Mouse (Mus musculus) hindbrain, embryonic 16.5 days (tissue): Measurements from ENCODE around the gene Ly6g6c. TPM values are rescaled to one million over a fixed set of nuclear protein-coding genes. Genes with fewer than 3 reads are reported as not detected.
A peak's percentile ranks its signal among the peaks of the same experiment; 100 is the strongest.

Experiments
- ATAC-seq: fragments of 200-750 bp; cut with Nextera tagmentation; 2 replicates; pipeline ENCODE4 v1.8.0; 2017; ENCODE audit warnings: moderate TSS enrichment, moderate library complexity
- H3K27ac ChIP-seq: fragments of 300-500 bp; sonication (generic); 2 replicates; pipeline ENCODE4 v1.5.1; 2014; ENCODE audit warnings: low read depth, mild to moderate bottlenecking, control low read depth, low read length, moderate library complexity
- H3K27me3 ChIP-seq: fragments of 300-500 bp; sonication (generic); replicated peaks from 2 replicates; pipeline ENCODE4 v1.6.1; 2014; ENCODE audit warnings: low read length; ENCODE audit not compliant: control insufficient read depth, insufficient read depth
- H3K36me3 ChIP-seq: fragments of 300-500 bp; sonication (generic); 2 replicates; pipeline ENCODE4 v1.6.1; 2014; ENCODE audit warnings: mild to moderate bottlenecking, low read length, moderate library complexity, mixed read lengths; ENCODE audit not compliant: control insufficient read depth, insufficient read depth
- H3K4me1 ChIP-seq: fragments of 300-500 bp; sonication (generic); 2 replicates; pipeline ENCODE4 v1.6.1; 2014; ENCODE audit warnings: low read depth, low read length; ENCODE audit not compliant: control insufficient read depth, insufficient read depth
- H3K4me2 ChIP-seq: fragments of 300-500 bp; sonication (generic); 2 replicates; pipeline ENCODE4 v1.6.1; 2014; ENCODE audit warnings: mild to moderate bottlenecking, low read length, control low read depth, moderate library complexity
- H3K4me3 ChIP-seq: fragments of 300-500 bp; sonication (generic); 2 replicates; pipeline ENCODE4 v1.5.1; 2014; ENCODE audit warnings: mild to moderate bottlenecking, low read length, control low read depth, moderate library complexity
- H3K9ac ChIP-seq: fragments of 300-500 bp; sonication (generic); 2 replicates; pipeline ENCODE4 v1.6.1; 2014; ENCODE audit warnings: low read depth, mild to moderate bottlenecking, control low read depth, low read length, moderate library complexity
- H3K9me3 ChIP-seq: fragments of 300-500 bp; sonication (generic); 2 replicates; pipeline ENCODE4 v1.6.1; 2014; ENCODE audit warnings: mild to moderate bottlenecking, low read length, moderate library complexity; ENCODE audit not compliant: control insufficient read depth
- whole genome bisulfite sequencing: fragments of 180-500 bp; shearing (Covaris S2); extraction: QIAGEN DNeasy Blood & Tissue Kit; methylation state at CpG from one replicate; pipeline ENCODE4 v1.1.7; 2014; 5-methylcytosine and 5-hydroxymethylcytosine counted together
- polyA plus RNA-seq: library from polyadenylated mRNA; unstranded; fragments of >200 nt; fragmentation: Nextera tagmentation; extraction: Ambion mirVana; gene quantifications from 2 replicates; pipeline ENCODE4 v1.2.1, GENCODE M21; 2015

The Ly6g6c gene
- polyA plus RNA-seq, 1 experiment from 2014 or later = not detected

GRCm38 (mm10) chr17:35060737-35061297 lies 4.4 kb upstream of the Ly6g6c start:
- Histone ChIP-seq H3K4me1 (peaks cover 24% of the 10 kb centered on the region), H3K27ac (no peak overlapping the region), H3K36me3 (peaks cover 14% of the 10 kb centered on the region), H3K9ac (peak overlapping the region; percentile 86), H3K9me3 (no peaks in the 10 kb centered on the region), H3K4me3 (peak overlapping the region; percentile 82), H3K4me2 (peak overlapping the region; percentile 94), H3K27me3 (peaks cover 14% of the 10 kb centered on the region)
- ATAC-seq = no peak
- 60% methylated on average over 22 of the region's 22 CpGs for WGBS

- H3K4me3 ChIP-seq = no peak overlapping the region
- H3K27ac ChIP-seq = no peak overlapping the region
- H3K36me3 ChIP-seq = peaks cover 14% of the 10 kb centered on the region
- no peak overlapping the region for H3K4me2 ChIP-seq
- peaks cover 24% of the 10 kb centered on the region for H3K4me1 ChIP-seq
- no peaks in the 10 kb centered on the region for H3K9me3 ChIP-seq
- 85% methylated on average over 8 of the region's 8 CpGs for WGBS
- peaks cover 14% of the 10 kb centered on the region for H3K27me3 ChIP-seq
- ATAC-seq = no peak
- no peak overlapping the region for H3K9ac ChIP-seq
These were observed 3.9 kb upstream of the Ly6g6c start for GRCm38 (mm10) chr17:35061299-35061698.

- Histone ChIP-seq H3K4me3 (no peak overlapping the region), H3K9ac (no peak overlapping the region), H3K27me3 (peaks cover 18% of the 10 kb centered on the region), H3K36me3 (peaks cover 14% of the 10 kb centered on the region), H3K4me1 (peaks cover 24% of the 10 kb centered on the region), H3K4me2 (no peak overlapping the region), H3K9me3 (no peaks in the 10 kb centered on the region), H3K27ac (no peak overlapping the region)
- 79% methylated on average over 3 of the region's 3 CpGs for WGBS
- ATAC-seq = no peak
These were observed 1.7 kb upstream of the Ly6g6c start for GRCm38 (mm10) chr17:35063466-35063865.

- H3K27ac ChIP-seq = no peak overlapping the region
- ATAC-seq = no peak
- peaks cover 14% of the 10 kb centered on the region for H3K36me3 ChIP-seq
- H3K9ac ChIP-seq = no peak overlapping the region
- H3K4me2 ChIP-seq = peak overlapping the region; percentile 55
- peaks cover 24% of the 10 kb centered on the region for H3K4me1 ChIP-seq
- H3K27me3 ChIP-seq = peaks cover 18% of the 10 kb centered on the region
- 41% methylated on average over 10 of the region's 10 CpGs for WGBS
- no peaks in the 10 kb centered on the region for H3K9me3 ChIP-seq
- H3K4me3 ChIP-seq = no peak overlapping the region; the same call in 1 of the 2 replicates
These were observed 760 bp upstream of the Ly6g6c start for GRCm38 (mm10) chr17:35064378-35064877.

- Histone ChIP-seq H3K9me3 (no peaks in the 10 kb centered on the region), H3K4me1 (peaks cover 10% of the 10 kb centered on the region), H3K27me3 (peaks cover 18% of the 10 kb centered on the region), H3K27ac (no peak within 1 kb of the TSS), H3K9ac (peak within 1 kb of the TSS; percentile 47; the same call in 1 of the 2 replicates), H3K4me2 (peak within 1 kb of the TSS; percentile 55), H3K4me3 (peak within 1 kb of the TSS; percentile 25), H3K36me3 (peaks cover 11% of the 10 kb centered on the region)
- WGBS = 49% methylated on average over 10 of the region's 10 CpGs
- ATAC-seq = no peak
These were observed 896 bp downstream of the Ly6g6c start, which contains the start of gene Mpig6b for GRCm38 (mm10) chr17:35066084-35066483. TSS of gene Mpig6b (minus strand) at chr17:35066184.

- WGBS = 87% methylated on average over 17 of the region's 17 CpGs
- H3K9ac ChIP-seq = no peak overlapping the region
- no peak overlapping the region for H3K27ac ChIP-seq
- H3K4me3 ChIP-seq = no peak overlapping the region
- H3K9me3 ChIP-seq = no peaks in the 10 kb centered on the region
- no peaks in the 10 kb centered on the region; the same call in 1 of the 2 replicates for H3K36me3 ChIP-seq
- ATAC-seq = no peak
- H3K27me3 ChIP-seq = peaks cover 14% of the 10 kb centered on the region
- H3K4me2 ChIP-seq = no peak overlapping the region
- peaks cover 10% of the 10 kb centered on the region for H3K4me1 ChIP-seq
These were observed 3.2 kb downstream of the Ly6g6c start for GRCm38 (mm10) chr17:35068213-35068914.

- Histone ChIP-seq H3K27me3 (0 out of 2 replicates have a peak, but pooled peaks cover 4% of the 10 kb centered on the region), H3K9me3 (no peaks in the 10 kb centered on the region), H3K9ac (no peak overlapping the region), H3K4me3 (no peak overlapping the region), H3K4me1 (no peaks in the 10 kb centered on the region), H3K27ac (no peak overlapping the region), H3K4me2 (no peak overlapping the region), H3K36me3 (no peaks in the 10 kb centered on the region)
- 62% methylated on average over 6 of the region's 6 CpGs for WGBS
- no peak for ATAC-seq
These were observed 5.5 kb downstream of the Ly6g6c start for GRCm38 (mm10) chr17:35070556-35071229.

GRCm38 (mm10) chr17:35071454-35071853 lies 6.3 kb downstream of the Ly6g6c start:
- Histone ChIP-seq H3K27me3 (0 out of 2 replicates have a peak, but pooled peaks cover 3% of the 10 kb centered on the region), H3K4me2 (no peak overlapping the region), H3K4me1 (no peaks in the 10 kb centered on the region), H3K36me3 (no peaks in the 10 kb centered on the region), H3K4me3 (no peak overlapping the region), H3K27ac (no peak overlapping the region), H3K9me3 (no peaks in the 10 kb centered on the region), H3K9ac (no peak overlapping the region)
- 83% methylated on average over 9 of the region's 9 CpGs for WGBS
- ATAC-seq = no peak

- H3K27me3 ChIP-seq = no peaks in the 10 kb centered on the region
- H3K9ac ChIP-seq = no peak overlapping the region
- H3K9me3 ChIP-seq = no peaks in the 10 kb centered on the region
- no peak overlapping the region for H3K4me3 ChIP-seq
- no peaks in the 10 kb centered on the region; the same call in 1 of the 2 replicates for H3K4me1 ChIP-seq
- 60% methylated on average over 16 of the region's 17 CpGs for WGBS
- H3K4me2 ChIP-seq = no peak overlapping the region
- H3K27ac ChIP-seq = no peak overlapping the region
- no peaks in the 10 kb centered on the region for H3K36me3 ChIP-seq
- ATAC-seq = no peak
These were observed 8.9 kb downstream of the Ly6g6c start for GRCm38 (mm10) chr17:35074097-35074496.
